Mouse (Mus musculus): Measurements from ENCODE around the gene Slc22a20. TPM values are rescaled to one million over a fixed set of nuclear protein-coding genes. Genes with fewer than 3 reads are reported as not detected.

Gene Slc22a20
- polyA plus RNA-seq, 1 experiment from 2014 or later = not detected

GRCm38 (mm10) chr19:5944145-5944544, 41.8 kb downstream of the Slc22a20 start:
- 65% methylated on average over 8 of the region's 8 CpGs for WGBS (ENCODE audit: insufficient replicate concordance)
- H3K27me3 ChIP-seq (replicated peaks) = no peaks in the 10 kb centered on the region
- H3K27ac ChIP-seq = peak overlapping the region; percentile 43; the same call in 1 of the 2 replicates
- no peak overlapping the region for H3K9ac ChIP-seq
- no peak overlapping the region for H3K4me3 ChIP-seq
- no peak for ATAC-seq
- H3K9me3 ChIP-seq (replicated peaks) = no peaks in the 10 kb centered on the region
- peaks cover 100% of the 10 kb centered on the region for H3K36me3 ChIP-seq
- H3K4me2 ChIP-seq = no peak overlapping the region
- peaks cover 35% of the 10 kb centered on the region for H3K4me1 ChIP-seq

GRCm38 (mm10) chr19:5943404-5943803, 42.5 kb downstream of the Slc22a20 start:
- Histone ChIP-seq H3K4me3 (no peak overlapping the region), H3K36me3 (peaks cover 99% of the 10 kb centered on the region), H3K9me3 (replicated peaks) (no peaks in the 10 kb centered on the region), H3K9ac (no peak overlapping the region), H3K27me3 (replicated peaks) (no peaks in the 10 kb centered on the region), H3K4me2 (no peak overlapping the region), H3K27ac (no peak overlapping the region), H3K4me1 (peaks cover 42% of the 10 kb centered on the region)
- no peak for ATAC-seq
- 92% methylated on average over 15 of the region's 15 CpGs for WGBS (ENCODE audit: insufficient replicate concordance)

GRCm38 (mm10) chr19:5942581-5942980, 43.4 kb downstream of the Slc22a20 start:
- no peak overlapping the region for H3K4me3 ChIP-seq
- H3K27me3 ChIP-seq (replicated peaks) = no peaks in the 10 kb centered on the region
- H3K4me1 ChIP-seq = peaks cover 50% of the 10 kb centered on the region
- peaks cover 91% of the 10 kb centered on the region for H3K36me3 ChIP-seq
- no peak overlapping the region for H3K27ac ChIP-seq
- no peak overlapping the region for H3K9ac ChIP-seq
- H3K9me3 ChIP-seq (replicated peaks) = no peaks in the 10 kb centered on the region
- ATAC-seq = no peak
- WGBS (ENCODE audit: insufficient replicate concordance) = 87% methylated on average over 7 of the region's 7 CpGs
- no peak overlapping the region for H3K4me2 ChIP-seq

- Histone ChIP-seq H3K36me3 (peaks cover 71% of the 10 kb centered on the region), H3K27me3 (replicated peaks) (no peaks in the 10 kb centered on the region), H3K27ac (no peak overlapping the region), H3K4me1 (peaks cover 52% of the 10 kb centered on the region), H3K4me2 (no peak overlapping the region), H3K9ac (no peak overlapping the region), H3K4me3 (no peak overlapping the region), H3K9me3 (replicated peaks) (no peaks in the 10 kb centered on the region)
- ATAC-seq = no peak
- WGBS (ENCODE audit: insufficient replicate concordance) = 91% methylated on average over 10 of the region's 10 CpGs
Measured at GRCm38 (mm10) chr19:5940656-5941055, 45.3 kb downstream of the Slc22a20 start.

GRCm38 (mm10) chr19:5940173-5940572, 45.8 kb downstream of the Slc22a20 start:
- H3K36me3 ChIP-seq = peaks cover 67% of the 10 kb centered on the region
- peaks cover 52% of the 10 kb centered on the region for H3K4me1 ChIP-seq
- no peak for ATAC-seq
- WGBS (ENCODE audit: insufficient replicate concordance) = 77% methylated on average over 4 of the region's 4 CpGs
- no peaks in the 10 kb centered on the region for H3K9me3 ChIP-seq (replicated peaks)
- H3K4me3 ChIP-seq = no peak overlapping the region
- peaks cover 2% of the 10 kb centered on the region; the same call in 1 of the 2 replicates for H3K27me3 ChIP-seq (replicated peaks)
- no peak overlapping the region for H3K9ac ChIP-seq
- no peak overlapping the region for H3K4me2 ChIP-seq
- no peak overlapping the region for H3K27ac ChIP-seq

GRCm38 (mm10) chr19:5939715-5940114, 46.2 kb downstream of the Slc22a20 start:
- Histone ChIP-seq H3K9me3 (replicated peaks) (no peaks in the 10 kb centered on the region), H3K9ac (no peak overlapping the region), H3K36me3 (peaks cover 62% of the 10 kb centered on the region), H3K4me3 (no peak overlapping the region), H3K4me2 (no peak overlapping the region), H3K27ac (no peak overlapping the region), H3K4me1 (peaks cover 51% of the 10 kb centered on the region), H3K27me3 (replicated peaks) (peaks cover 7% of the 10 kb centered on the region; the same call in 1 of the 2 replicates)
- WGBS (ENCODE audit: insufficient replicate concordance) = 85% methylated on average over 5 of the region's 5 CpGs
- ATAC-seq = no peak

GRCm38 (mm10) chr19:5938516-5938915, 47.4 kb downstream of the Slc22a20 start:
- Histone ChIP-seq H3K27me3 (replicated peaks) (peaks cover 18% of the 10 kb centered on the region), H3K9ac (no peak overlapping the region), H3K4me2 (peak overlapping the region; percentile 56), H3K4me1 (peaks cover 43% of the 10 kb centered on the region), H3K4me3 (no peak overlapping the region), H3K9me3 (replicated peaks) (no peaks in the 10 kb centered on the region), H3K27ac (peak overlapping the region; percentile 66), H3K36me3 (peaks cover 50% of the 10 kb centered on the region)
- no peak for ATAC-seq
- 75% methylated on average over 6 of the region's 6 CpGs for WGBS (ENCODE audit: insufficient replicate concordance)

GRCm38 (mm10) chr19:5937836-5938406, 48.0 kb downstream of the Slc22a20 start:
- Histone ChIP-seq H3K27me3 (replicated peaks) (peaks cover 19% of the 10 kb centered on the region), H3K9me3 (replicated peaks) (no peaks in the 10 kb centered on the region), H3K9ac (0 out of 2 replicates have a peak overlapping the region, but pooled peaks have one; percentile 31), H3K4me2 (peak overlapping the region; percentile 56), H3K4me3 (peak overlapping the region; percentile 17; the same call in 1 of the 2 replicates), H3K36me3 (peaks cover 44% of the 10 kb centered on the region), H3K27ac (peak overlapping the region; percentile 66), H3K4me1 (peaks cover 43% of the 10 kb centered on the region)
- peak; percentile 75 for ATAC-seq
- WGBS (ENCODE audit: insufficient replicate concordance) = 9% methylated on average over 14 of the region's 14 CpGs

GRCm38 (mm10) chr19:5937095-5937835, 48.7 kb downstream of the Slc22a20 start:
- peak overlapping the region; percentile 66 for H3K27ac ChIP-seq
- H3K36me3 ChIP-seq = peaks cover 37% of the 10 kb centered on the region
- H3K4me3 ChIP-seq = no peak overlapping the region
- H3K9me3 ChIP-seq (replicated peaks) = no peaks in the 10 kb centered on the region
- H3K4me1 ChIP-seq = peaks cover 43% of the 10 kb centered on the region
- WGBS (ENCODE audit: insufficient replicate concordance) = 66% methylated on average over 21 of the region's 21 CpGs
- peak overlapping the region; percentile 56 for H3K4me2 ChIP-seq
- peaks cover 19% of the 10 kb centered on the region for H3K27me3 ChIP-seq (replicated peaks)
- no peak overlapping the region for H3K9ac ChIP-seq
- no peak for ATAC-seq

GRCm38 (mm10) chr19:5935691-5936090, 50.3 kb downstream of the Slc22a20 start:
- H3K9me3 ChIP-seq (replicated peaks) = no peaks in the 10 kb centered on the region
- 52% methylated on average over 5 of the region's 5 CpGs for WGBS (ENCODE audit: insufficient replicate concordance)
- peaks cover 19% of the 10 kb centered on the region for H3K27me3 ChIP-seq (replicated peaks)
- no peak for ATAC-seq
- no peak overlapping the region for H3K4me2 ChIP-seq
- no peak overlapping the region for H3K9ac ChIP-seq
- no peak overlapping the region for H3K4me3 ChIP-seq
- H3K36me3 ChIP-seq = peaks cover 22% of the 10 kb centered on the region
- H3K4me1 ChIP-seq = peaks cover 43% of the 10 kb centered on the region
- H3K27ac ChIP-seq = no peak overlapping the region

- no peak overlapping the region for H3K4me2 ChIP-seq
- 40% methylated on average over 3 of the region's 3 CpGs for WGBS (ENCODE audit: insufficient replicate concordance)
- no peak overlapping the region for H3K27ac ChIP-seq
- ATAC-seq = no peak
- H3K4me3 ChIP-seq = no peak overlapping the region
- H3K4me1 ChIP-seq = peaks cover 43% of the 10 kb centered on the region
- no peak overlapping the region for H3K9ac ChIP-seq
- peaks cover 19% of the 10 kb centered on the region for H3K27me3 ChIP-seq (replicated peaks)
- no peaks in the 10 kb centered on the region for H3K9me3 ChIP-seq (replicated peaks)
- peaks cover 17% of the 10 kb centered on the region for H3K36me3 ChIP-seq
Measured at GRCm38 (mm10) chr19:5935266-5935665, 50.7 kb downstream of the Slc22a20 start.

Data from liver, embryonic 12.5 days (tissue).